Mouse (Mus musculus) embryo, embryonic 10.5 days (tissue): ENCODE measurements around the gene Ubfd1.

Source experiments
- DNase-seq: peaks from one replicate; pipeline ENCODE4 v3.0.0-alpha.2; 2015; ENCODE audit warnings: low spot score

The Ubfd1 gene

GRCm38 (mm10) chr7:122087195-122087982 is 20.4 kb downstream of the Ubfd1 start:
- DNase-seq: no peak

- DNase-seq: no peak
These were observed 27.8 kb downstream of the Ubfd1 start for GRCm38 (mm10) chr7:122094564-122095330.

GRCm38 (mm10) chr7:122098009-122098408 is 31.0 kb downstream of the Ubfd1 start:
- no peak for DNase-seq

- peak; percentile 65 for DNase-seq
These were observed 32.2 kb downstream of the Ubfd1 start for GRCm38 (mm10) chr7:122099222-122099621.

GRCm38 (mm10) chr7:122101014-122101746 is 34.2 kb downstream of the Ubfd1 start:
- peak; percentile 51 for DNase-seq

- peak; percentile 94 for DNase-seq
These were observed 34.8 kb downstream of the Ubfd1 start, which contains the start of gene Ndufab1 for GRCm38 (mm10) chr7:122101747-122102244. Ndufab1 (minus strand) TSS chr7:122101886.

- no peak for DNase-seq
These were observed 41.2 kb downstream of the Ubfd1 start for GRCm38 (mm10) chr7:122108206-122108605.

- no peak for DNase-seq
These were observed 56.5 kb downstream of the Ubfd1 start for GRCm38 (mm10) chr7:122123518-122123917.

- DNase-seq: no peak
These were observed 58.7 kb downstream of the Ubfd1 start for GRCm38 (mm10) chr7:122125636-122126035.

GRCm38 (mm10) chr7:122126946-122127345 is 60.0 kb downstream of the Ubfd1 start:
- DNase-seq: no peak
